Mouse (Mus musculus) megakaryocyte, embryonic 14.5 days (primary cell): ENCODE data around the gene Galnt17.

Experiments used
- FLI1 ChIP-seq: IDR thresholded peaks from 2 replicates; pipeline ENCODE4 v1.6.1; 2012; ENCODE audit warnings: low read length, inconsistent platforms, mixed read lengths
- GATA1 ChIP-seq: IDR thresholded peaks from 3 replicates; pipeline ENCODE4 v1.6.1; 2012; ENCODE audit warnings: mixed read lengths, low read length, inconsistent platforms, borderline replicate concordance

DNA sequence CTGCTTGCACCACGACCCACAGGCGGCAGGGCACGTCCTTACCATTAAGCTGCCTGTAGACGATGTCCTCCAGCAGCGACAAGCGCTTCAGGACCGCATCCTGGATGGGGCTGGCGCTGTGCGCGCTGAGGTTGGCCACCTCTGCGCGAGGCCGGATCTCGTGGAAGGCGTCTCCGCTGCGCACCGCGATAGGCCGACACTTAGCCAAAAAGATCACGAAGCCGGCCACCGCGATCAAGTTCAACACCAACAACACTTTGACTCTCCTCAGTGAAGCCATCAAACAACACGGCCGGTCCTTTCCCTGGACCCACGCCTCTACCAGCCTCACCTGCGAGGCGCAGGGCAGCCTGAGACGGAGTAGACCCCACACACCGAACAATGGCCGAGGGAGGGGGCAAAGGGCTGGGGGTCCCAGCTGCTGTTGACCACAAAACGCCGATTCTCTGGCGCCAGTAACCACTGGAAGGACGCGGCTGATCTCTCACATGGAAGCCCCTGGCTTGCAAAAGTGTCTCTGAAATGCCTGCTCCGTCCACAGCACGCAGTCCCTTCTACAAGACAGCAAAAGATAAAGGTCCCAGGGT is 1.9 kb downstream of the Galnt17 start:
- TF ChIP-seq GATA1: no peak
- TF ChIP-seq FLI1: no peak
